Mouse (Mus musculus) MN1 (cell line): ENCODE measurements around the gene Ptpa.

Experiments
- DNase-seq: peaks from one replicate; pipeline ENCODE4 v3.0.0-alpha.2; 2016; ENCODE audit warnings: low spot score

Ptpa gene

GRCm38 (mm10) chr2:30436809-30437208 lies 21.0 kb downstream of the Ptpa start:
- DNase-seq, result no peak

DNA sequence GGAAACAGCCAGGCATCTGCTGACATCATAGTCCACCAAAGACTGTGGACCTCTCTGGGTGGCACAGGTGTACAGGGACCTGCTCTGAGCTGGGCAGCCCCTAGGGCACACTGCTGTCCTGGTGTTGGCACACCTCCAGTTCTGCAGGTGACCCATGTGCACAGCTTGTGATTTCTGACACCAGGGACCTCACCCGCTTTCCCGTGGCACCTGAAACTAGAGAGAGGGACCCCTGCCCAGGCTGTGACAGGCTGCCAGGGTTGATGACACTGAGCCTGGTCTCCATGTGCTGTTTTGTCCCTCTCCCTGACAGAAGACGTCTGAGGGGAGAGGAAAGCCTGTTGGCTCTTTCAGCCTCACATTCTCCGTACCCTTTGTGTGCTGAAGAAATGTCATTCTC lies 22.0 kb downstream of the Ptpa start:
- DNase-seq, result no peak

DNA sequence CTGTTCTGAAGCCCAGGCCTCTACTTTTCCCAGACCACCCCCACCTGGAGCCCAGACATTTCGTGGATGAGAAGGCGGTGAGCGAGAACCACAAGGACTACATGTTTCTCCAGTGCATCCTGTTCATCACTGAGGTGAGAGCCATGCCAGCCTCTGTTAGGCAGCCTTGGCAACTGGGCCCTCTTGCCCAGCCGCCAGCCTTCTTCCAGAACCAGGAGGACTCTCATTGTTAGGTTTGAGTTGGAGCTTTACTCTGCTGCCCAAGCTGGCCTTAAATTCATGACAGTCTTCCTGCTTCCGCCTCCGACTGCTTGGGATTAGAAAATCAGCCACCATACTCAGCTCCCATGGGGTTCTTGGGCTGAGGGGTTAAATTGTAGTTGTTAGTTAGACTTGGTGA lies 23.8 kb downstream of the Ptpa start:
- DNase-seq, result no peak

- DNase-seq, result peak; percentile 45
These were observed 24.4 kb downstream of the Ptpa start for GRCm38 (mm10) chr2:30440211-30440700.

- DNase-seq, result peak; percentile 90
These were observed 25.1 kb downstream of the Ptpa start for GRCm38 (mm10) chr2:30440701-30441517.

DNA sequence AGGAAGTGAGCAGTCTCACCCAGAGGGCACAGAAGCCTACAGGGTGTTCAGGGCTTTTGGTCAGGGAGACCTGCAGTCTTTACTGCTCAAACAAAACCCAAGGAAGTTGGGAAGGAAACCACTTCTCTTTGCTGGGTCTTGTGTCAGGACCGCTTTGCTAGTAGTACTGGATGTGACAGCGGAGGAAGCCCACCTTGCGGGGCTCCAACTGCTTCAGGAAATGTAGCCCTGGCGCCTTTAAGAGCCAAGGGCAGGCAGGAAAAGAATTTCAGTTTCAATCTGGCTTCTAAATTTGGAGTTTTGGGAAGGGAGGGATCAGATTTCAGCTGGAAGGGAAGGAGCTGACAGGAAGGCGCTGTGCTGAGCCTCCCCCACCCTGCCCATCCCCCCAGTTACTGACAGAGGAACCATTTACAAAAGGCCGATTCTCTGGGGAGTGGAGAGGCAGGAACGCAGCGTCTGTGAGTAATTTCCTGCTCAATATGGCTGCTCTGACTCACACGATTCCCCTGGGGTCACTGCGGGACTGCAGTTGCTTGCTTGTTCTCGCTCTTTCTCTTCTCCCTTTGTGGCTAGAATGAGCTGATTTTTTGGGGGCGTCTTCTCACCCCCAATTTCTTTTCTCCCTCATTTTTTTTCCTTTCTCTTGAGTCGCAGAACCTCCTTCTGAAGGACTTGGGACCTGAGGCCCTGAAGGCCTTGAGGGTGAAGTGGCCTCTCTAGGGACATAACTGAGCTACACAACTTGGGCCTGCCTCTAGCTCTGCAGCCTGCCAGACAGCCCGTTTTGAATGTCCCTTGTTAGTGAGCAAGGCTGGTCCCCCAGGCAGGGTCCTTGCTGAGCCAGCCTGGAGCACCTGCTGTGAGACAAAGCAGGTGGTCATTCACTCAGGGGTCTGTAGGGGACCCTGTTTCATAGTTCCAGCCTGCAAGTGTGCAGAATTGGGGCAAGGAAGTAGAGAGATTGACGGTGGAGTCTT lies 26.0 kb downstream of the Ptpa start:
- DNase-seq, result peak; percentile 98

GRCm38 (mm10) chr2:30442498-30442890 lies 26.7 kb downstream of the Ptpa start:
- no peak for DNase-seq

DNA sequence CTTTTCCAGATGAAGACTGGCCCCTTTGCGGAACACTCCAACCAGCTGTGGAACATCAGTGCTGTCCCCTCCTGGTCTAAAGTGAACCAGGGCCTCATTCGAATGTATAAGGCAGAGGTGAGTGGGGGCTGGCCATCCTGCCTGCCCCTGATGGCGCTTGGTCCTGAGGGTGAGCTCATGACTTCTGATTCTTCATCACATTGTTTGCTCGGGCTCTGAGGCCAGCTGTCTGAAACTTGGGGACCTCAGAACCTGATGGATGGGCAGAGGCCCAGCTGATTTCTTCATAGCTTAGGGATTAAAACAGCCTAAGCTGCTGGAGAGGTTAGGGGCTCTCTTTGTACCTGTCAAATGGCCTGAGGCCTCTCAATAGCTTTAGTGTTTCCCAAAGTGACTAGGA lies 27.4 kb downstream of the Ptpa start:
- DNase-seq, result no peak

DNA sequence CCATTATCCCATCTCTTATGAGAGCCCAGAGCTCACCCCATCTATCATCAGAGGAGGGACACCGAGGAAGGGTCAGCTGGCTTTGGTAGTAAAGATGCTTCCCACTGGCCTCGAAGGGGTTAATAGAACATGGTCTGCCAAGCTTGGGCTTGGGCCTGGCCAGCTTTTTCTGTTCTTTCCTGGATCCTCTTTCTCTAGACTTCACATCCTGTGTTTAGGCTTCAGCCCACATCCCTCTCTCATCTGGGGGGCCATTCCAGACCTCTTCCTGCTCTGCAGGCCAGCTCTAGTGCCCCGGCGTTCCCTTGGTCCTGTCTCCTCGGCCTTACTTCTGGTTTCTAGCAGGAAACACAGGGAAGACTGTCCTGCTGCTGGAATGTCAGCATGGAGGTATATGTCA lies 28.2 kb downstream of the Ptpa start:
- DNase-seq, result no peak

- DNase-seq, result no peak
These were observed 28.6 kb downstream of the Ptpa start for GRCm38 (mm10) chr2:30444450-30444849.

GRCm38 (mm10) chr2:30445312-30445711 lies 29.5 kb downstream of the Ptpa start:
- no peak for DNase-seq

DNA sequence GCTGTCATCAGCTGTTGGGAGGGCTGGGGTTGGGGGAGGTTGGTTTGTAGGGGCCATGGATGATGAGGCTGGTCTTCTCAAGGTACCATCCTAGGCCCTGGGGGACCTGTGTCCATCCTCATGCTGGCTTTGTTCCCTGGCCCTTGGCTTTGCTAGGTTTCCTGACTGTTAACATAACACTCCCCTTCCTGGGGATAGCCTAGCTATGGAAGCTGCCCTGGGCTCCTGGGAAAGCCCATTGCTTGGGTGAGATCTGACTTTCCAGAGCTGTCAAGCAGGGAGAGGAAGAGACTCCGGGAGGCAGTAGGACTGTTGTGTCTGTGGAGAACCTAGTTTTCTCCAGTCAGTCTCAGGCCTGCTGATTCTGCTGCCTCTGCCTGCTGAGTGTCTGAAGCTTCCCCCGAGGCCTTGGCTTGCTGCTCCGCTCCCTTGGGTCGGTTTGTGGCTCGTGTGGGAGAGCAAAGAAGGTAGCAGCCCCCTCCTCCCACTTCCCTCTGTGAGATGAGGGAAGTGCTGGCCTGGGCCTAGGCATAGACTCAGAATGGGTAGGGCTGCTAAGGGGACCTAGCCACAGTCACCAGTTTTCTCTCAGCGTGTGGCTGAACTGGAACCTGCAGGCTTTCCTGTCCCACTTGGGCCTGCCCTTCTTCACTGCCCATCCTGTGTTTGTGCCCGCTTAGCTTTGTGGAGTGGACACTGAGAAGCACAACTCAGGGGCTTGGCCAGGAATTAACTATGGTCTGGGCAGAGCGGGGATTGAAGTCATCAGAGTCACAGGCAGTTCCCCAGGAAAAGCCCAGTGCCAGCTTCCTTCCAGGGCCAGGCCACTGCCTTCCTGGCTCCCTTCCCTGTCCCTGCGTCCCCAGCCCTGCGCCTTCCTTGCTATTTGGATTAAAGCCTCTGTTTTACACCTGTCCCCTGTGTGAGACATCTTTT lies 31.3 kb downstream of the Ptpa start:
- no peak for DNase-seq

GRCm38 (mm10) chr2:30448371-30448770 lies 32.5 kb downstream of the Ptpa start:
- DNase-seq, result no peak

DNA sequence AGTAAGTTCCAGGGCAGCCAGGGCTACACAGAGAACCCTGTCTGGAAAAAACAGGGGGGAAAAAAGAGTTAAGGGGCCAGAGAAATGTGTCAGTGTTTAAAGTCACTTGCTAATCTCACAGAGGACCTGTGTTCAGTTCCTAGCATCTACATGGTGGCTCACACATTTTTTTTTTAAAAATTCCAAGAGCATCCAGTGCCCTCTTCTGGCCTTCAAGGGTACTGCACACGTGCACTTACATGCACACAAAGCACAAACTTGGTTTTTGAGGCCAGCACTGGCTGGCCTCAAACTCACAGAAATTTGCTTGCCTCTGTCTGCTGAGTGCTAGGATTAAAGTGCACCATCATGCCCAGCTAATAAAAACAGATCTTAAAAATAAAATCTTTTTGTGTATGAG lies 34.7 kb downstream of the Ptpa start:
- DNase-seq, result no peak

- DNase-seq, result no peak
These were observed 35.7 kb downstream of the Ptpa start for GRCm38 (mm10) chr2:30451525-30451924.

DNA sequence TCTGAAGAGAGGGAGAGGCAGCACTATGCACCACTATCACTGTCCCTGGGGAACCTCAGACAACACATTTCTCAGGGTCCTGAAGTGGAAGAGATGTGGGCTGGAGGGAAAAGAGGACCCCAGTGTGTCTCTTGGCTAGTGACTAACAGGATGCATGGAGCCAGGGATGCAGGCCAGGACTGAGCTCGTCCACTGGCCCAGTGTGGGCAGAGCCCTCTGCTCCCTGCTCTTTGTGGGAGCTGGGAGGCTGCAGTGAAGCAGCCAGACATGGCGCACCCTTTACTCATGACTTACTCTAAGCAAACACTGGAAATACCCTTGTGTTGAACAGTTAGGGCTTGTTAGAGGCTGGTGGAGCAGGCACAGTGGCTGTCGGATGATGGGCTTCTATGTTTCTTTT lies 37.7 kb downstream of the Ptpa start:
- no peak for DNase-seq

DNA sequence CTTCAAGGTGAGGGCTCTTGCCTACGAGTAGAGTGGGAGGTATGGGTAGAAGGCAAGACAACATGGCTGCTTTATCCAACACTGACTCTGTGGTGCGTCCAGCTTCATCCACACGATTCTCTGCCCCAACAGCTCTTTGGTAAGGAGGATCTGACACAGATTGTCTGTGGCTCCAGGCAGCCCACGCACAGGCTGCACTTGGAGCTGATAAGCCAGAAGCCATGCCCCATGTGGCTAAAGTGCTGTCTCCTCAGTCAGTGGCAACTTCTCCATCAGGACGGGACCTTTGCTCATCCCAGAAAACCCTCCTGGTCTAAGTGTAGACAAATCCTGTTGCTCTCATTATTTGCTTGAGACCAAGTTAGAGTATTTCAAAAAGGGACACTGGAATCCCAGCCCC lies 38.7 kb downstream of the Ptpa start:
- DNase-seq, result no peak

DNA sequence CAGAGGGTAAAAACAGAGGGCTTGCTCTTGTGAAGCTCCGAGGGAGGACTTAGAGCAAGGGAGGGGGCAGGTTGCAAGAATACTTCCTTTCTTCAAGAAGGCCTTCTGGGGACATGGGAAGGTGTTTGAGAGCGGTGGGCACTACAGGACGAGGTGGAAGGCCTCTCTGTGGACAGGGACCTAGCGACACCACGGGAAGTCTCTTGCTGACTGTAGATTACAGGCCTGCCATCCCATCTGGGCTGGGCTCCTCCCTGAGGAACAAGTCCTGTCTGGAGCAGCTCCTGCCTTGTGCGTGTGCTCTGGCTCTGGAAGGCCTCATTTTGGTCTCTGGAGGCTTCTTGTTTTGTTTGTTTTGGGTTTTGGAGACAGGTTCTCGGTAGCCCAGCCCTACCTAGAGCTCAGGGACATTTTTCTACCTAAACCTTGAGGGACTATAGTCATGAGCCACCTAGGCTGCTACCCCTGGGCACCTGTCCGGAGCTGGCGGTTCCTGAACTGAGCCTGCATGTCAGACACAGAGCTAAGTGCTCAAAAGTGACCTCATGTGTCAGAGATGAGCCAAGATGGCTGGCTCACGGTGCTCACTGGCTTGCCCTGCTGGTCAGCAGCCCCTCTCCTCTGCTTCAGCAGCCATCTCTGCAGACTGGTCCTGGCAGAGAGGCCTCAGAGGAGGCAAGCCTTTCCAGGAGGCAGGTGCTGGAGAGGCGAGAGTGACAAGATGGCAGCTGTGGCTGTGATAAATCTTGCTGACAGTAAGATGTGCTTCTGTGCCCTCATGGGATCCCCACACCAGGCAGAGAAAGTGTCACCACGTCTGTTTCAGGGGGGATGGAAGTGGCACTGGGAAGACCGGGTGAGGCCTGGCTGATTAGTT lies 40.5 kb downstream of the Ptpa start:
- peak; percentile 52 for DNase-seq

GRCm38 (mm10) chr2:30458349-30458748 lies 42.5 kb downstream of the Ptpa start:
- no peak for DNase-seq

DNA sequence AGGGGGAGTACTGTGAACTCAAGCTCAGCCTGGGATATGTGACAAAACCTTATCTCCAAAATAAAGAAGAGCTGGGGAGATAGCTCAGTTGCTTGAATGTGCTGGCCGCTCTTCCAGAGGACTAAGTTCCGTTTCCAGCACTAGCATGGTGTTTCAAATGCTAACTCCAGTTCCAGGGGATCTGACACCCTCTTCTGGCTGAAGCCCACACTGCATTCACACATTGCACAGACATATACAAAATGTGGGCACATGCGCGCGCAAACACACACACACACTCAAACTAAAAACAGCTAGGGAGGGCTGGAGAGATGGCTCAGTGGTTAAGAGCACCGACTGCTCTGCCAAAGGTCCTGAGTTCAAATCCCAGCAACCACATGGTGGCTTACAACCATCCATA lies 43.4 kb downstream of the Ptpa start:
- DNase-seq, result no peak

- no peak for DNase-seq
These were observed 47.5 kb downstream of the Ptpa start for GRCm38 (mm10) chr2:30463341-30463761.
